ENCODE assay signal across 8 mouse cellular contexts in genomic region chr12:12995061-12995973, GRCm38 (mm10). TPM values are rescaled to one million over a fixed set of nuclear protein-coding genes. Genes with fewer than 3 reads are reported as not detected.
DNase-seq lines count a peak whose midpoint lies in the region; ATAC-seq and TF ChIP-seq lines count a peak whose summit lies in the region.

No protein-coding gene starts in this region.

- no peaks in the 10 kb centered on the region for H3K36me3 ChIP-seq in hindbrain, embryonic 16.5 days (ENCODE audit: control insufficient read depth, insufficient read depth, low read length)
- no peaks in the 10 kb centered on the region for H3K36me3 ChIP-seq in liver, embryonic 11.5 days (ENCODE audit: control insufficient read depth, insufficient read depth, low read length)

- WGBS in hindbrain, embryonic 16.5 days, result 49% methylated on average over 21 of the region's 21 CpGs
- WGBS in liver, embryonic 11.5 days, result 47% methylated on average over 21 of the region's 21 CpGs

- H3K9ac ChIP-seq in hindbrain, embryonic 16.5 days (ENCODE audit: low read depth, low read length), result no peak overlapping the region
- H3K9ac ChIP-seq in liver, embryonic 11.5 days (ENCODE audit: low read depth, low read length), result no peak overlapping the region

- no peak overlapping the region for H3K4me2 ChIP-seq in hindbrain, embryonic 16.5 days (ENCODE audit: low read length)
- H3K4me2 ChIP-seq in liver, embryonic 11.5 days, result no peak overlapping the region

- intact Hi-C loops in gastrocnemius, adult 2 months (cut with DNase I), result no loop called here
- intact Hi-C loops in left cerebral cortex, adult 2 months (cut with DNase I), result no loop called here

- no peaks in the 10 kb centered on the region for H3K27me3 ChIP-seq in hindbrain, embryonic 16.5 days (replicated peaks; ENCODE audit: control insufficient read depth, insufficient read depth, low read length)
- H3K27me3 ChIP-seq in liver, embryonic 11.5 days (replicated peaks; ENCODE audit: control insufficient read depth, insufficient read depth, low read length), result no peaks in the 10 kb centered on the region

- H3K27ac ChIP-seq in gastrocnemius, adult 2 months, result no peak overlapping the region
- no peak overlapping the region for H3K27ac ChIP-seq in hindbrain, embryonic 16.5 days (ENCODE audit: low read depth, low read length)
- H3K27ac ChIP-seq in liver, embryonic 11.5 days (ENCODE audit: low read depth, low read length), result no peak overlapping the region
- no peak overlapping the region for H3K27ac ChIP-seq in left cerebral cortex, adult 2 months

- TF ChIP-seq CTCF in gastrocnemius, adult 2 months (IDR thresholded peaks at IDR 0.05), result no peak
- TF ChIP-seq CTCF in left cerebral cortex, adult 2 months (IDR thresholded peaks at IDR 0.05), result no peak

- 0 out of 2 replicates have a peak, but pooled peaks have one; percentile 42 for ATAC-seq in hindbrain, embryonic 16.5 days
- ATAC-seq in liver, embryonic 11.5 days (replicated peaks; ENCODE audit: low FRiP score), result peak; percentile 41

- DNase-seq in embryo, embryonic 10.5 days (ENCODE audit: low spot score), result peak; percentile 66
- DNase-seq in gastrocnemius, adult 2 months, result peak; percentile 57
- no peak for DNase-seq in liver, embryonic 11.5 days (ENCODE audit: low spot score)
- DNase-seq in retina, postnatal 1 day, result peak; percentile 51
- no peak for DNase-seq in left cerebral cortex, adult 2 months (ENCODE audit: extremely low spot score in 1 of 2, low spot score in 2 of 2)
- DNase-seq in thymus, postnatal 14 days, result no peak
- DNase-seq in layer of hippocampus, adult 9-11 months, result no peak

- H3K4me3 ChIP-seq in gastrocnemius, adult 2 months, result no peak overlapping the region
- H3K4me3 ChIP-seq in hindbrain, embryonic 16.5 days (ENCODE audit: low read length), result no peak overlapping the region
- no peak overlapping the region for H3K4me3 ChIP-seq in liver, embryonic 11.5 days (ENCODE audit: low read depth, low read length)
- H3K4me3 ChIP-seq in left cerebral cortex, adult 2 months, result no peak overlapping the region

- no peaks in the 10 kb centered on the region for H3K9me3 ChIP-seq in hindbrain, embryonic 16.5 days (ENCODE audit: control insufficient read depth, low read length)
- no peaks in the 10 kb centered on the region for H3K9me3 ChIP-seq in liver, embryonic 11.5 days (ENCODE audit: control insufficient read depth, low read length)

- H3K4me1 ChIP-seq in hindbrain, embryonic 16.5 days (ENCODE audit: control insufficient read depth, insufficient read depth, low read depth, low read length), result no peaks in the 10 kb centered on the region
- peaks cover 7% of the 10 kb centered on the region; the same call in 1 of the 2 replicates for H3K4me1 ChIP-seq in liver, embryonic 11.5 days (replicated peaks; ENCODE audit: control insufficient read depth, insufficient read depth, low read length)

RNA-seq across cellular contexts. Expression of gene Mycn, which starts 53.6 kb away (rescaled TPM):
- total RNA-seq in gastrocnemius, adult 2 months (2021), result under 1 TPM; 0.31 to 0.50 TPM
- polyA plus RNA-seq in hindbrain, embryonic 16.5 days (2015; fragmentation: Nextera tagmentation; extraction: Ambion mirVana), result 56.9 and 63.5 TPM in 2 replicates
- polyA plus RNA-seq in liver, embryonic 11.5 days (2014; fragmentation: Nextera tagmentation; extraction: Ambion mirVana), result 35.4 and 36.3 TPM in 2 replicates
- 10 to 100 TPM; 10.2 to 11.1 TPM for total RNA-seq in left cerebral cortex, adult 2 months (2021)

Comparison
In these comparisons a context has a peak if more than half of its experiments do, and no peak if none do; other contexts are left out.
1. DNase-seq: peak in embryo, embryonic 10.5 days (single experiment), gastrocnemius, adult 2 months (single experiment) and retina, postnatal 1 day (single experiment); none in liver, embryonic 11.5 days (single experiment), left cerebral cortex, adult 2 months (0 of 2), thymus, postnatal 14 days (single experiment) and layer of hippocampus, adult 9-11 months (single experiment).
2. RNA of gene Mycn, which starts 53.6 kb away (total RNA-seq): 10.2 to 11.1 TPM in left cerebral cortex, adult 2 months; 0.31 to 0.50 TPM in gastrocnemius, adult 2 months; every median in the first group is over 4 times any median in the second.